Mouse (Mus musculus) yolk sac, embryonic 10.5 days (tissue): Measurements from ENCODE around the gene Rbm42.
A peak's percentile ranks its signal among the peaks of the same experiment; 100 is the strongest.

Experiments used
- DNase-seq: peaks from one replicate; pipeline ENCODE4 v3.0.0-alpha.2; 2017; ENCODE audit warnings: low spot score

The Rbm42 gene

DNA sequence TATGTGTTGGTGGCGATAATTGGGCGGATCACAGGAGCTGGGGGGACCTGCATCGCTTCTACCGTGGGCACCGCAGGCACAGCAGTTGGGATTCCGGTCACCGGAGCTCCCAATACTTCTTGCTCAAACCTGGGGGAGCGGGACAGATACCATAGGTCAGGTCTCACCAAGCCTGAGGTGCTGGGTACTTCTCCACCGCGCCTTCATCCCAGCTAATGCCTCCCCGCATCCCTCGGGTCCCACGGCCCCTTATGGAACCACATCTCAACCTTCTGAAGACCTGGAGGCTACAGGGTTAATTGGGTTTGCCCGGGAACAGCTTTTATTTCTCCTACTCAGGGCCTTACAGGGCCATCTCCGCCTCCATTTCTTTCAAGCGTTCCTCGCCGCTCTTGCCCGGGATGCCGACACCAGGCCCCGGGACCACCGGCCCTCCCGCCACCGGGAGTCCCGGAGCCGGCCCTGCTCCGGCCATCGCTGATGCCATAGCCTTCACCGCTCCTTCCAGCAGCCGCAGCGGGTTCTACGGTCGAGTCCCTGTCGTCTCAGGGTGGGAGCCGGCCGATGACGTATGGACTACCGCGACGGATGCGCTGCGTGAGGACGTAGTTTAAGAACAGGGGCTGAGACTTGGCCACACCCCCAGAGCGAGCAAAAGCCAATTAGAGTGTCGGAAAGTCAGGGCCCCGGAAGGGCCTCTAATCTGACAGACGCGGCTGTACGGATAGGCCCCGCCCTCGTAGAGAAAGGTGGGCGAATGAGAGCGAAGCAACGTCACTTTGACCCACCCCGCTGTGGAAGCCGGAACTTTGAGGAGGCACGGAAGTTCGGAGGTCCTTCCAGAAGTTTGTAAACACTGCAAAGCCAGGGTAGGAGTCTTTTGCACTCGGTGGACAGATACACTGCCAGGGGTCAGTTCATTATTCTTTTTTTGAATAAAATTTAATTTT is at the start of gene Rbm42:
Rbm42 (minus strand) TSS at position 727 of the 950 bp plus-strand sequence.
- DNase-seq = peak; percentile 98

DNA sequence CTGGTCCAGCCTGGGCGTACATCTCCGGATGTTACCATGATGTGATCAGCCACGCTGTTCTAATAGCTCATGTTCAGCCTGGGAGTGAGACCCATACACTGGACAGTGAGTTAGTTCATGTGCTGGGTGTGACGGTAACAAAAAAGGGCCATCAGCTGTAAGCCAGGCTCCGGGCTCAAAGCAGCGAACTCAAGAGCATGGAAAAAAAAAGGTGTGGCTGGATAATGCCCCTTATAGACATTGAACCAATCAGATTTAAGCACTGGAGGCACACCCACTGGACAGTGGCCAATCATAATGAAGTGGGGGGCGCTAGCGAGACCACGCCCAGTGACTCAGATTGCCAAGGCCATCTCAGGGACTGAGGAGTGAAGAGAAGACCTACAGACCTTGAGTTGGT is 48.5 kb upstream of the Rbm42 start, which contains the start of gene 2200002J24Rik:
2200002J24Rik (plus strand) TSS at position 338 of the 400 bp plus-strand sequence.
- peak; percentile 8 for DNase-seq

DNA sequence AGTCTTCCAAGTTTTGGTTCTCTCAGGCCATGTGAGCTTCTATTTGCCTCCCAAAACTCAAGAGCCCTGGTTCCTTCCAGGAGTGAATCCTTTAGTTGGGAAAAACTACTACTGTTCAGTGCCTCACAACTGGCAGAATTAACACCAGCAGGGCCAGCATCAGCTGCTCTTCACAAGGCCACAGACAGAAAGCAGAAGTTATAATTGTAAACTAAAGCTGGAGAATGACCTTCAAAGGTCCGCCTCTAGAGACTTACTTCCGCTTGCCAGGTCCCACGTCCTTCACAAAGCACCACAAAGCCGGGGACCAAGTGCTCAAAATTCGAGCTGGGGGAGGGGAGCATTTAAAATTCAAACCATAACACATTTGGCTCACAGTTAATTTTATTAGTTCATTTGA is 48.0 kb upstream of the Rbm42 start:
- DNase-seq = no peak

DNA sequence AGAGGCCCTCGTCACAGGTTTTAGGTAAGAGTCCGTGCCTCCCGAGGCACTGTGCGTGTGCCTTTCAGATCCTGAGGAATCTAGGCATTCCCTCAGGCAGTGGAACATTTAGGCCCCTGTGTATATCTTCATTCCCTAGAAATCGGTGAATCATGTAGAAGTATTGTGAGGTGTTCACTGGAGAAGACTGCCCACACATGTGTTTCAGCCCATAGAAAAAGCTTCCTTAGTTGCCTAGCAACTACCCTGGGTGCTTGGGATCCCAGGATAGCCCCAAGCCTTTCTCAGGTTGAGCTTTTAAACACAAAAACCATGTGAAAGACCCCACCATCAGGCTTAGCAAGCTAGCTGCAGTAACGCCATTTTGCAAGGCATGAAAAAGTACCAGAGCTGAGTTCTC is 38.2 kb upstream of the Rbm42 start:
- DNase-seq = no peak

DNA sequence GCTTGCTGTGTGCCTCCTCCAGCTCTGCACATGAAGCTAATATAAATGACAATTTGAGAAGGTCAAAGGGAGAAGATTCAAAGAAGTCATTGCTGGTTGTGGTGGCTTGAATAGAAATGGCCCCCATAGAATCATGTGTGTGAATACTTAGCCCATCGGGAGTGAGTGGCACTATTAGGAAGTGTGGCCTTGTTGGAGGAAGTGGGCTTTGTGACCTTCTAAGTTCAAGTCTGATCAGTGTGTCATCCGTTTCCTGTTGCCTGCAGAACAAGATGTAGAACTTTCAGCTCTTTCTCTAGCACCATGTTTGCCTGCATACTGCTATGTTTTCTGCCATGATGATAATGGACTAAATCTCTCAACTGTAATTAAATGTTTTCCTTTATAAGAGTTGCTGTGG is 33.3 kb upstream of the Rbm42 start:
- no peak for DNase-seq

DNA sequence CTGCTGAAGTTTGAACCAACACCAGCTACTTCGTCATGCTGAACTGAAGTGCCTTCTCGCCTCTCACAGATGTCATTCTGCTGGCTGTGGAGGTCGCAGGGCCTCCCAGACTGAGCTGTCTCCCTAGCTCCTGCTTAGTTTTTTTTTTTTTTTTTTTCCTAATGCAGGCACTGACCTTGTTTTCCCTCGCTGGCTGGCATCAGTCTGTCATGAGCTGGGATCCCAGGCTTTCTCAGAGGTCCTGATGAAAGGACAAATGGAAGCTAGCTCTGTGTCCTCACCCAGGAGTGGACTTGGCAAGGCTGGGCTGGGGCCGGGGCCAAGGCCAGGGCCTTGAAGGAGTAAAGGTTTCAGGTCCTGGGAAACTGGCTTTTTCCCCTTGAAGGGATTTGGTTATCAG is 31.8 kb upstream of the Rbm42 start:
- DNase-seq = no peak

DNA sequence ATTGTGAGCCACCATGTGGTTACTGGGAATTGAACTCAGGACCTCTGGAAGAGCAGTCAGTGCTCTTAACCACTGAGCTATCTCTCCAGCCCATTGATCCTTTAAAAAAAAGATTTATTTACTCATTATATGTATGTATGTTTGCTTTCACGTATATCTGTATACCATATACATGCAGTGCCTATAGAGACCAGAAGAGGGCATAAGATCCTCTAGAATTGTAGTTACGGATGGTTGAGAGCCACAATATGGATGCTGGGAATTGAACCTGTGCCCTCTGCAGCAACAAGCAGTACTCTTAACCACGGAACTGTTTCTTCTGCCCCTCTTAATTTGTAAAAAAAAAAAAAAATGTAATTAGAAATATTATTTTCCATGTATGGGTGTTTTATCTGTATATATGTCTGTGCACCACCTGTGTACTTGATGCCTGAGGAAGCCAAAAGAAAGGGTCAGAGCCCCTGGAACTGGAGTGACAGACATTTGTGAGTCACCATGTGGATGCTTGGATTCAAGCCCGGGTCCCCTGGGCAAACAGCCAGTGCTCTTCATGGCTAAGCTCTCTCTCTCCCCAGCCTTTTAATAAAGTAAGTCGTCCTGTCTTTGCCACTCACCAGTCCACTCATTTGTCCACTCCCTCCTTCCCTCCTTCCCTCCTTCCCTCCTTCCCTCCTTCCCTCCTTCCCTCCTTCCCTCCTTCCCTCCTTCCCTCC is 28.3 kb upstream of the Rbm42 start:
- no peak for DNase-seq

DNA sequence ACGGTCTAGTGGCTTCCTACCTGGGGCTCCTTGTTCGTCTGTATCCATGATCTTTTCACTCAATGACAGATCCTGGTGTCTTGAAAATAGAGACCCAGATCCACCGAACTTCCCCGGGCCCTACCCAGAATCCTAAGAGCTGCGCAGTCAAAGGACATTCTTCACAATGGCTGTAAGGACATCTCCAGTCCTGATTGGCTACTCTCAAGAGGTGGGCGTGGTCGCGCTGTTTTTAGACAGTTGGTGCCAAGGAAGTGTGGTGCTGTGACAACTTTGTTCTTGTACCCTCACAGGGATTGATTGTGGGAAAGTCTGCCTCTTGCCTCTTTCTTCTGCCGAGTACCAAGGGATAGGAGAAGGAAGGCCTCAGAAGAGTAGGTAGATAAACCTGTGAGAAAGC is 21.4 kb upstream of the Rbm42 start, which contains the start of gene Pmis2:
Pmis2 (minus strand) TSS at position 126 of the 400 bp plus-strand sequence.
- no peak for DNase-seq

DNA sequence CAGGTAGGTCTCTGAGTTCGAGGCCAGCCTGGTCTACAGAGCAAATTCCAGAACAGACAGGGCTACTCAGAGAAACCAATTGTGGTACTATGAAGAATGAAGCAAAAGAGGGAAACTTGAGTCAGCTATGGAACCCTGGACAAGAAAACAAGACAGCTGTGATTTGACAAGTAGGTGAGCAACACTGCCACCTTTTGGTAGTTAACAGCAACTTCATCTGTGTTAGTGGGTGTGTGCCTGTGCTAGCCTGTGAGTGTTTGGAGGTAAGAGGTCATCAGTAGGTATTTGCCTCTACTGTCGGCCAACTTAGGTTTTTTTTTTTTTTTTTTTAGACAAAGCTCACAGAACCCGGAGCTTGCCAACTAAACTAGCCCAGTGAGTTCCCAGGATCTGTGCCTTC is 19.1 kb upstream of the Rbm42 start:
- no peak for DNase-seq

DNA sequence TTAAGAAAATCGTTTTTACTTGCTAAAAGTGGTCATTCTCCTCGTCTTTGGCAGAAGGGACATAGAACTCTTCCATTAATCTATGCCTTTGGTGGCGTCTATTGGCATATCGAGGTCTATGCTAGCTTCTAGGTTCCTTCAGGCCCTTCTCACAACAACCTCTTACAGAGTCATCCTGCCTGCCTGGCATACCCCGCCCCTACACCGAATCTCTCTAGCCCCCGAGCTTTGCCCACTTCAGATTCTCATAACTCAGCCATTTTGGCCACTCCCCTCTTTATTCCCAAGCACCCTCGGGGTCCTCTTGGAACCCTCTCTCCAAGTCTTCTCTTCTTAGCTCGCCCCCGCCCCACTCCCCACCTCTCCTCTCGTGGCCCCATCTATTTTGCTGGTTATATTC is 15.2 kb upstream of the Rbm42 start:
- DNase-seq = no peak

DNA sequence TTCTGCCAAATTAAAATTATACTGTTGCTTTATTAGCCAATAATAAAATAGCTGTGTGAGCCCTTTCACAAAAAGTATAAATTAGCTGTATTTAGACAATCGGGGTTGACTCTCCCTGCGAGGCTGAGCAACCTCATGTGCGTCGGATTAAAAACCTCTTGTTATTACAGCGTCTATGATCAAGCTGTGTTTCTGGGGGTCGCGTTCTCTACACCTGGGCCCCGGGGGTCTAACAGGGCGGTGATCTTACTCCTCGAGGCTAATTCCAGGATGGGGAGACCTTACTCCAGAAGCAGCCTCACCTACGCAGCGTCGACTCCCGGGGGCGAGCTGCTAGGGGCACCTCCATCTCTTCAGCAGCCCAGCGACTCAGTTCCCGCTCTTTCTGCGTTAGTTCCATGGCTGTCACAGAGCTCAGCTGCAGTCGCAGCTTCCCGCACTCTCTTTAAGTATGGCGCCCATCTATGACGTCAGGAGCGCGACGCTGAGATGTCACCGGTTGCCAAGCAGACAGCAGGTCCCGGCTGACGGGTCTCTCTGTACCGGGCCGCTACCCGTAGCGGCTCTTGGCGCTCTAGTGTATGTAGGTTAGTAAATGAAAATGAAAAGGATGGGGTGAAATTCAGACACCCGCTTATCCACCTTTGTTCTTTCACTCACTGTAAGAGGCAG is 14.5 kb upstream of the Rbm42 start, which contains the start of gene Haus5:
Haus5 (minus strand) TSS at position 466 of the 672 bp plus-strand sequence.
- peak; percentile 87 for DNase-seq

DNA sequence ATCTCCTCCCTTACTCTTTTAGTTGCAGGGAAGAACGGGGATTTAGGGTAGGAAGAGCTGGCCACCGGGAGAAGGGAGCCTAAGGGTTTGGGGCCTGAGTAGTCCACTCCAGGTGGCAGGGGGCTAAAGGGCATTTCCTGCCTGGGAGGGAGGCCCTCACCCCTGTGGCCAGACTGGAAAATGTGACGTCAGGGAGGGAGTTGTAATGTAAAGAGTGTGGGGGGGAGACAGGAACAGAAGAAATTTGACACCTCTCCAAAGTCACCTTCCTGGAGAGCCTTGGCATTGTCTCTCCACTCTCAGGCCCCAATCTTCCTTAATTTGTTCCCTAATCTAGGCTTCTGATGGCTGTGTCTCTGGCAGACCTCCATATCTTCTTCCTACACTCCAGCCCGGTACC is 11.0 kb downstream of the Rbm42 start:
- no peak for DNase-seq

DNA sequence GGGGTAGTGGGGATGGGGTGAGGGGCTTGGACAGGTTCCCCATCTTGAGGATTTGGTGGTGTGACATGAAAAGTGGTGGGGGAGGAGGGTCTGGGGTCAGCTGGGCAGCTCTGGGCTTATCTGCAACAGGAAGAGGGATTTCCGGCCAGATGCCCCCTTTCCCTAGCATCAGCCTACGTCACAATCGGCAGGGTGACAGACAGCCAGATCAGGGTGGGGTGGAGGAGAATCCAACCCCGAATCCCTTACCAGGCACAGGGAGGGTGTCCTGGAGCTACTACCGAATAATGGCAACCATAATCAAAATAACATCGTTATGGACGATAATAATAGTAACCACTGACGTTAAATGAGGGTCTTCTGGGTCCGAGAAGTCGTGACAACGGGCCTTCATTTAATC is 13.7 kb downstream of the Rbm42 start:
- no peak for DNase-seq

DNA sequence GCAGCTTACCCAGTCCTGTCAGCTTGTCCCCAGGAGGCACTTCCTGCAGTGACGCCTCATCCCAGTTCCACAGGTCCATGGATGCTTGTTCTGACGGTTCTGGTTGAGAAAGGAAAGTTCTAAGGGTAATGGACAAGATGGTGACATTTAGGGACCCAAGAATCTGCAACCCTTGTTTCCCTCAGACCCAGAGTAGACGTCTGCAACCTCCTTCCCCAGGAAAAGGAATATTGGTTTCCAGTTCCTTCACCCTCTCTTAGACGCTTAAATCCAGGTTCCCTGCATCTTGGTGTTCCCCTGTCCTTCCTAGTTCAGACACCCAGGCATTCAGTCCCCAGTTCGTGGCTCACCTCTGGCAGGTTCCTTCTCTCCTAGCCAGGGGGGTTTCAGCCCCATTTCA is 14.4 kb downstream of the Rbm42 start, which contains the start of gene Etv2:
Etv2 (minus strand) TSS at position 101 of the 400 bp plus-strand sequence.
- no peak for DNase-seq

DNA sequence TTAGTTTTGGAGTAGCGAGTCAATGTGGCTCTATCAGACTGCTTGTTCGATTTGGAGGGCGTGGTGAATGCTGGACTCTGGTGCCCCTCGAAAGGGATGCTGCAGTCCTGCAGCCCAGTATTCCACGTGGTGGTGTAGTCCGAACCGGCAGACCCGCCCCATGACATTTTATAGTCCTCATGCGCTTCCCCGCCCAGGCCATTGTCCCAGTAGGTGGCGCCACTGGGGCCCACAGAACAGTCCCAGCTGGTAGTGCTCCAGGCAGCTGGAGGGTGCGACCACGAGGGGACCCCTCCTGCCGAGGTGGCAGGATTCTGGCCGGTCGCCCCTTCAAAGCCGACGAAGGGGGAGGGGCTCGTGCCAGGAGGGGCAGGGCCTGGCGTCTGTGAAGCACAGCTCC is 15.5 kb downstream of the Rbm42 start:
- DNase-seq = peak; percentile 46

DNA sequence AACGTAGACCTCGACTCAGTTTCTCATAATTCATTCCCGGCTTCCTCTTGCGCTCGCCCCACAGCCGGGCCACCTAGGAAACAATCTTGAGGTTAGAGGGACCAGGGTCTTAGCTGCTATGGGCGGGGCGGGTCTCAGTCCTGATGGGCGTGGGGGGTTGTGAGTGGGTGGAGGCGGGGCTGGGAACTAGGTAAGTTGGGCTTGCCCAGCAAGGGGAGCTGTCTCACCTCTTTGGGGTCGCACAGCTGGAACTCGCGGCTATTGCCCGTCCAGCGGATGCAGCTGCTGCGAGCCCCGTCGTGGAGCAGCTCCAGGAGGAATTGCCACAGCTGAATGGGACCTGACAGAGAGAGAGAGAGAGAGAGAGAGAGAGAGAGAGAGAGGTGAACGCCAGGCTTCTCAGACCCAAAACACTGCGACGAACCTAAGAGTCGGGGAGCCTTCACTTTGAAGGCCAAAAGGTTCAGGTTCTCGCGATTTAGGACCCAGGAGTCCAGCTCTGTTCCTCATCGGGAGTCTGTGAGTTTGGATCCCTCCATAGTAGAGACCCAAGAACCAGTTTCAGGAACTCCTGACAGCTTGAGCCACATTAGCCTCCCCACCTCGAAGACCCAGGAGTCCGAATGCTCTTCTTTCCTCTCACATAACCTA is 16.2 kb downstream of the Rbm42 start:
- no peak for DNase-seq

DNA sequence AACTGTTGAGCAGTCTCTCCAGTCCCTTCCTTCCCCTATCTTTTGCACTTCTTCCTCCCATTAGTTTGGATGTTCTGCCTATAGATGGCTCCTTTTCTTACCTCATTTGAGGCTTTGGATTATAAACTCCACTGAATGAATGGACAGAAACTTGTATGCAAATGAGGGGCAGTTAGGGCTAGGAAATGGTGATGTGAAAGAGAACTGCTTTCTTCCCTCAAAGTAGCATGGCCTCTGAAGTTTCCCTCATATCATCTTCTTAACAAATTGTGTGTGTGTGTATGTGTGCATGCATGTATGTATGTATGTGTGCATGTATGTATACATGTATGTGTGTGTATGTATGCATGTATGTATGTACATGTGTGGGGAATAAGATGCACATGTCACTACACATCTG is 21.1 kb downstream of the Rbm42 start:
- no peak for DNase-seq

DNA sequence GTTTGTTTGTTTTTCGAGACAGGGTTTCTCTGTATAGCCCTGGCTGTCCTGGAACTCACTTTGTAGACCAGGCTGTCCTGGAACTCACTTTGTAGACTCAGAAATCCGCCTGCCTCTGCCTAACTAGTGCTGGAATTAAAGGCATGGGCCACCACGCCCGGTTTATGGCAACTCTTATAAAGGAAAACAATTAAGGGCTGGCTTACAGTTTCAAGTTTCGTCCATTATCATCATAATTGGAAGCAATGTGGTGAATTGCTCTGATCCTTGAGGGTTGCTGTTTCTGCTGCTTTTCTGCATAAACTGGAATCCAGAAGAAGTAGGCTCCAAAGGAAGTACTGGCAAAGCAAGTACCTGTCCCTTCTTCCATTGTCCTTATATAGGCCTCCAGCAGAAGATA is 23.5 kb downstream of the Rbm42 start:
- no peak for DNase-seq

DNA sequence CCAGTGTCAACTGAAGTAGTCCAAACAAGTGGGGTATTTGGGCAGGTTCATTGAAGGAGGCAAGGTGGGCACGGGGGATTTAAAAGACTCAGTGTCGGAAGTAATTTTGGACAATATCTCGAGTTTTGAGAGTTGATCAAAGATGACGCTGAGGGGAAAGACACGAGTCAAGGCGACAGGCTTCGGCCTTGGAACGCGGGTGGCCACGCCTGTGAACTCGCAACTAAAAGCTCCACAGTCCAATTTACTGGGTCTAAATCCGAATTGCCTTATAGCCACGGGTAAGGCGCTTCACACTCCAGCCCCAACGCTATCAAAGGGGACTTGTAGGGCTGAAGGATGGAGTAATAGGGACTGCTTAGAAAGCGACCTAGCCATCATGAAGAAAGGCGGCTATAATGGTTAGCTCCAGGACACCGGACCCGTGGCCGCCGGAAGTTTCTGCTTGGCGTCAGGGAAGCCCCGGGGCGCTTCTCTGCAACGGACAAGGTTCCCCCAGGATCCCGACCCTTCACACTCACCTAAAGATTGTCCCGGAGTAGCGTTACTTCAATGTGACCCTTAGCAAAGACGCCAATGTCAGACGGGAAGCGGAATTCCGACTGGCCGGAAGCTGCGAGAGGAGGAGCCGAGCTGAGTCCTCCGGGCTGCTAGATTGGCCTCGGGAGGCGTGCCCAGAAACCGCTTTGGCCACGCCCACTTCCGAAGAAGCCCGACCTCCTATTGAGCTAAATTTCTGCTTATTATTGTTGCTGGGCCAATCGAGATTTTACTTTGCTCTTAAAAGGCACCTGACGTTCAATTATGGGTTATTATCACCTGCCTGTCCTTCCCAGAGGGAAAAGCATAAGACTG is 24.4 kb downstream of the Rbm42 start, which contains the start of gene Cox6b1:
Cox6b1 (minus strand) TSS at position 622 of the 855 bp plus-strand sequence.
- DNase-seq = peak; percentile 92

DNA sequence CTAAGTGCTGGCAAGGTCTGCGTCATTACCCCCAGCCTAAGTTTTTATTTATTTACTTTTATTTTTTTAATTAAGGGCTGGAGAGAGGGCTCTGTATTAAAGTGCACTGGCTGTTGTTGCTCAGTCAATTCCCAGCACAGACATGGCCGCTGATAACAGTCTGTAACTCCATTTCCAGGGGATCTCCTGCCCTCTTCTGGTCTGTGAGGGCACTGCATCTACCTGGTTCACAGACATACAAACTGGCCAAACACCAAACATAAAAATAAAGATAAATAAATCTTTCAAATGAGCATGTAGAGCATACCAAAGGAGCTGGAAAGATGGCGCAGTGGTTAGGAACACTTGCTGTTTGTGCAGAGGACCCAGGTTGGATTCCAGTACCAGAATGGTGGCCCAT is 30.9 kb downstream of the Rbm42 start:
- DNase-seq = no peak

DNA sequence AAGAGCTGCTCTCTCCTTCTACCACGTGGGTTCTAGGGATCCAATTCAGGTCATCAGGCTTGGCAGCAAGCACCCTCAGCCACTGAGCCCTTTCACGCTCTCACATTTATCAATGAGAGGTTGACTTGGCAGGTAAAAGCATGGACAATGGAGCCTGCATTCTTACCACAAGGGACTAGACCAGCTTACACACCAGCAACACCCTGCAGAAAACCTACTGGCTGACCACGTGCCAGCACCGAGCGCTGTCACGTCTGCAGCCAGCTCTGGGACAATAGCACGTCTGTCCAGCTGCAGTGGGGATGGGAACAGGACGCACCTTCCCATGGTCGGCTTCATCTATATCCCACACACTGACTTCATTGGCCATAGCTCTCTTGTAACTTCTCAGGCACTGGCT is 31.5 kb downstream of the Rbm42 start:
- no peak for DNase-seq
